Comparison of ENCODE assay signal across 16 mouse cellular contexts in the genomic region with DNA sequence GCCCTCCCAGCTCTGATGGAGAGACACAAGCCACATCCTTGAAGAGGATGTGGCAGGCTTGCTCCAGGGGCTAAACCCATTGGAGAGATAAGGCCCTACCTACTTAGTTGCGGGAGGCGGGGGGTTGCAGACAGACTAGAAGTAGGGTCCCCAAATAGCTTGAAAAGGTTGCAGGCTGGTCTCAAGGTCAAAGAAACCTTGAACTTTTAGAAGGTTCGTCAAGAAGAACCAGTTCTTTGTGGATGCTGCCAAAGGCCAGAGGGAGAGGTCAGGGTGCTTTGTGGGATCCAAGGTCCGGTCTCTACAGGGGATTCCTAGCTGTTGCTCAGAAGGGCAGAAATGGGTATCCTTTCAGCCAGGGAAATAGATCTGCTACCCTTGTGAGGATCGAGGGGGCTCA. TPM values are rescaled to one million over a fixed set of nuclear protein-coding genes. Genes with fewer than 3 reads are reported as not detected.
DNase-seq lines count a peak whose midpoint lies in the region; ATAC-seq and TF ChIP-seq lines count a peak whose summit lies in the region.
"Had no signal": no experiment of that assay in that cellular context is flagged by ENCODE, and none has a peak within 500 bp of the region (broad histone marks: within the 10 kb centered on the region; RNA-seq: fewer than 3 reads in every experiment).

No protein-coding gene starts in this region.

- no peak for TF ChIP-seq EP300 in CH12.LX (IDR thresholded peaks at IDR 0.05; ENCODE audit: low read length)

- no peak for ATAC-seq in limb, embryonic 15.5 days (ENCODE audit: insufficient number of reproducible peaks, low FRiP score, low TSS enrichment, low read depth)
- ATAC-seq: forebrain, embryonic 15.5 days; hindbrain, postnatal 0 days had no signal

- H3ac ChIP-seq in myocyte (ENCODE audit: control insufficient read depth, insufficient read length): no peak overlapping the region

- H3K27ac ChIP-seq in limb, embryonic 15.5 days: no peak overlapping the region
- H3K27ac ChIP-seq in limb, embryonic 10.5 days: no peak overlapping the region
- no peak overlapping the region for H3K27ac ChIP-seq in CH12.LX (ENCODE audit: insufficient read depth, low read depth)
- H3K27ac ChIP-seq: forebrain, embryonic 15.5 days; heart, adult 2 months; heart, embryonic 15.5 days; hindbrain, embryonic 13.5 days; hindbrain, postnatal 0 days had no signal

- peak; percentile 32 for DNase-seq in adrenal gland, postnatal 14 days
- no peak for DNase-seq in adrenal gland, adult 8-10 months
- DNase-seq in limb, embryonic 10.5 days (ENCODE audit: low spot score): no peak
- no peak for DNase-seq in CH12.LX (ENCODE audit: extremely low read depth)
- DNase-seq: cerebellum, adult 9-11 months; gastrocnemius, postnatal 10 days had no signal

- H3K79me2 ChIP-seq in CH12.LX (replicated peaks; ENCODE audit: control insufficient read depth, extremely low read depth, insufficient read depth, poor library complexity, severe bottlenecking) (no peaks in the 10 kb centered on the region), myocyte (ENCODE audit: control insufficient read depth, insufficient read depth) (no peaks in the 10 kb centered on the region)

- TF ChIP-seq CTCF in CH12.LX (conservative IDR thresholded peaks at IDR 0.05 in 1 of 2, IDR thresholded peaks at IDR 0.05 in 1 of 2; ENCODE audit: low read depth in 2 of 2, low read length in 2 of 2): no peak

- H3K4me2 ChIP-seq in limb, embryonic 15.5 days: 0 out of 2 replicates have a peak overlapping the region, but pooled peaks have one; percentile 12
- H3K4me2 ChIP-seq in CH12.LX (ENCODE audit: insufficient read depth, low read depth, poor library complexity, severe bottlenecking): no peak overlapping the region
- peak overlapping the region; percentile 44 for H3K4me2 ChIP-seq in myocyte (ENCODE audit: low read depth)
- H3K4me2 ChIP-seq: forebrain, embryonic 15.5 days; heart, embryonic 11.5 days; hindbrain, embryonic 13.5 days had no signal

- 68% methylated on average over 5 of the region's 5 CpGs for WGBS in limb, embryonic 15.5 days
- WGBS in limb, embryonic 10.5 days: 82% methylated on average over 5 of the region's 5 CpGs

- H3K4me3 ChIP-seq in limb, embryonic 15.5 days: no peak overlapping the region
- no peak overlapping the region for H3K4me3 ChIP-seq in limb, embryonic 10.5 days
- H3K4me3 ChIP-seq in CH12.LX (replicated peaks in 1 of 3; ENCODE audit: low read depth in 2 of 3, low read length in 2 of 3, poor library complexity in 1 of 3) (no peak overlapping the region), myocyte (no peak overlapping the region)
- H3K4me3 ChIP-seq: forebrain, embryonic 15.5 days; heart, adult 2 months; heart, embryonic 15.5 days; hindbrain, embryonic 13.5 days had no signal

- no peak overlapping the region for H3K9ac ChIP-seq in limb, embryonic 15.5 days
- H3K9ac ChIP-seq in CH12.LX (ENCODE audit: insufficient read depth, low read depth): no peak overlapping the region
- H3K9ac ChIP-seq: forebrain, embryonic 15.5 days; heart, embryonic 15.5 days; hindbrain, embryonic 13.5 days had no signal

- no peaks in the 10 kb centered on the region for H3K36me3 ChIP-seq in limb, embryonic 15.5 days
- H3K36me3 ChIP-seq in limb, embryonic 10.5 days: no peaks in the 10 kb centered on the region
- H3K36me3 ChIP-seq in CH12.LX (replicated peaks in 1 of 2; ENCODE audit: control insufficient read depth in 1 of 2, insufficient read depth in 1 of 2, low read length in 1 of 2) (no peaks in the 10 kb centered on the region), myocyte (ENCODE audit: control insufficient read depth, insufficient read depth) (no peaks in the 10 kb centered on the region)
- H3K36me3 ChIP-seq: forebrain, embryonic 15.5 days; G1E; heart, embryonic 15.5 days; hindbrain, embryonic 13.5 days had no signal

- in situ Hi-C loops in CH12.LX (cut with MboI; ENCODE audit: low pct_ligation_motif_present, low pct_unique_long_range_greater_than_20kb, low sequenced_read_pairs): loop anchor here (10.0 kb wide), 1 partner anchor 383 kb away; the partner anchor contains the start of gene Dlx3

- dilution Hi-C loops in CH12.LX (cut with MboI; ENCODE audit: extremely low pct_ligation_motif_present, extremely low pct_unique_long_range_greater_than_20kb, low sequenced_read_pairs): no loop called here

- no peak for TF ChIP-seq RAD21 in CH12.LX (IDR thresholded peaks at IDR 0.05; ENCODE audit: low read depth, low read length)

- peaks cover 6% of the 10 kb centered on the region; the same call in 1 of the 2 replicates for H3K27me3 ChIP-seq in limb, embryonic 15.5 days
- peaks cover 58% of the 10 kb centered on the region for H3K27me3 ChIP-seq in limb, embryonic 10.5 days (ENCODE audit: low read depth, poor library complexity, severe bottlenecking)
- peaks cover 83% of the 10 kb centered on the region for H3K27me3 ChIP-seq in CH12.LX (replicated peaks)
- peaks cover 3% of the 10 kb centered on the region for H3K27me3 ChIP-seq in myocyte (ENCODE audit: control insufficient read depth, insufficient read depth, insufficient read length)

- peaks cover 16% of the 10 kb centered on the region for H3K4me1 ChIP-seq in limb, embryonic 15.5 days
- H3K4me1 ChIP-seq in limb, embryonic 10.5 days: peaks cover 35% of the 10 kb centered on the region
- peaks cover 24 to 41% of the 10 kb centered on the region in 2 experiments for H3K4me1 ChIP-seq in CH12.LX (ENCODE audit: control insufficient read depth in 1 of 2, insufficient read depth in 2 of 2)
- H3K4me1 ChIP-seq: forebrain, embryonic 15.5 days had no signal

- no peaks in the 10 kb centered on the region for H3K9me3 ChIP-seq in limb, embryonic 15.5 days
- H3K9me3 ChIP-seq in limb, embryonic 10.5 days (replicated peaks): no peaks in the 10 kb centered on the region
- H3K9me3 ChIP-seq in CH12.LX (replicated peaks; ENCODE audit: low read length): no peaks in the 10 kb centered on the region
- H3K9me3 ChIP-seq: forebrain, embryonic 15.5 days; G1E; heart, embryonic 15.5 days; hindbrain, embryonic 13.5 days had no signal

- TF ChIP-seq POLR2A in CH12.LX (IDR thresholded peaks at IDR 0.05; ENCODE audit: low read depth, low read length) (no peak), myocyte (IDR thresholded peaks at IDR 0.05; ENCODE audit: insufficient read length, low read depth) (no peak)

TF ChIP-seq in CH12.LX, 34 proteins besides CTCF, POLR2A, EP300 and RAD21:
- TF ChIP-seq NRF1 (IDR thresholded peaks at IDR 0.05; ENCODE audit: low read depth, low read length) (0 out of 2 replicates have a peak, but pooled peaks have one; percentile 8), POLR2AphosphoS2 (IDR thresholded peaks at IDR 0.05; ENCODE audit: low read depth, low read length) (no peak), HCFC1 (IDR thresholded peaks at IDR 0.05; ENCODE audit: low read depth, low read length) (no peak), JUN (IDR thresholded peaks at IDR 0.05; ENCODE audit: insufficient read depth, low read depth, low read length) (no peak)

TF ChIP-seq in myocyte, 11 proteins besides CTCF, POLR2A, EP300 and RAD21:
- no peak for TF ChIP-seq MYOD1 (IDR thresholded peaks at IDR 0.05; ENCODE audit: control insufficient read depth in 1 of 3, insufficient read length in 2 of 3, low read depth in 2 of 3)

RNA-seq across cellular contexts. Expression of gene Nxph3, which starts 6.6 kb away (rescaled TPM):
- total RNA-seq in adrenal gland, postnatal 14 days (2021): 2.6 and 3.8 TPM in 2 replicates
- 1 to 10 TPM; 3.0 to 5.8 (median 3.9) TPM for total RNA-seq in adrenal gland, adult 8-10 months (2022)
- 0.69 and 0.70 TPM in 2 replicates for polyA plus RNA-seq in limb, embryonic 15.5 days (2015; fragmentation: Nextera tagmentation; extraction: Ambion mirVana)
- polyA plus RNA-seq in limb, embryonic 10.5 days (2016; fragmentation: Nextera tagmentation; extraction: Ambion mirVana): 0.38 and 0.66 TPM in 2 replicates
- 0.17 TPM in 1 of 2 replicates, not detected in the other for total RNA-seq in CH12.LX (2012; rRNA removed)
- not detected in 2 replicates for total RNA-seq in CH12.LX (2014; rRNA removed)
- polyA plus RNA-seq in CH12.LX (2012; ENCODE audit: insufficient read length, low read depth): not detected in 2 replicates
- 0.04 TPM for polyA plus RNA-seq in myocyte (2012; fragmentation: generic; extraction: Trizol)
- total RNA-seq: hematopoietic stem cell, adult 5-6 weeks had no signal
- polyA plus RNA-seq: G1E had no signal
